Mouse (Mus musculus): ENCODE results near the gene Map3k12. TPM values are rescaled to one million over a fixed set of nuclear protein-coding genes. Genes with fewer than 3 reads are reported as not detected.

Map3k12 gene
- polyA plus RNA-seq (2012; rRNA removed): 38.4 and 39.6 TPM in 2 replicates

DNA sequence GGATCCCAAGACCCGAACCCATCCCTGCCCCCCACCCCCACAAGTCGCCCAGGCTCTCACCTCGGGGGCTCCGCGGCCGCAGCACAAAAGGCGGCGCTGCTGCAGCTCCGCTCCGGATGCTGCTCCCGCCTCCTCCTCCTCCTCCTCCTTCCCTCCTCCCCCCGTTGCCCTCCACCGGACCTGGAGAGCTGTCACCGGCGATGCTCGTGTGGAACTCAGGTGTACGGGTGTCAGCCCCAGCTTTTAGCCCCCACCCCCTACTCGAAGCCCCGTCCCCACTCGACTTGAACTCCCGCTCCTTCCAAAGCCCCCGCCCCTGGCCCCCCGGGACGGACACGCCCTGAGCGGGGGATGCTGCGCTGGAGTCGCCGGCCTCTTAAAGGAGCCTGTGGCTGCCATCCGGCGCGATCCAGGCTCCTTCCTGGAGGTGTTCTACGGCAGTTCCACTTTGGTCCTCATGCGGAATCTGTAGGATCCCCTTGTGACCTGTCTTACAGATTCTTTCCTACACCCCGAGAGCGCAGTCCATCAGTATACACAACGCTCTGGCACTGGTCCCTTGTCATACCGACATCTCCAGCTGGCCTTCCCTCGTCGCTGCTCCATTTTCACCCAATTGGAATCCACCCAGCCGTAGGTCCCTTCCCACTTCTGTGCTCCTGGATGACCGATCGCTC is at the start of gene Map3k12:
Map3k12 (minus strand) TSS at position 337 of the 677 bp plus-strand sequence.

DNA sequence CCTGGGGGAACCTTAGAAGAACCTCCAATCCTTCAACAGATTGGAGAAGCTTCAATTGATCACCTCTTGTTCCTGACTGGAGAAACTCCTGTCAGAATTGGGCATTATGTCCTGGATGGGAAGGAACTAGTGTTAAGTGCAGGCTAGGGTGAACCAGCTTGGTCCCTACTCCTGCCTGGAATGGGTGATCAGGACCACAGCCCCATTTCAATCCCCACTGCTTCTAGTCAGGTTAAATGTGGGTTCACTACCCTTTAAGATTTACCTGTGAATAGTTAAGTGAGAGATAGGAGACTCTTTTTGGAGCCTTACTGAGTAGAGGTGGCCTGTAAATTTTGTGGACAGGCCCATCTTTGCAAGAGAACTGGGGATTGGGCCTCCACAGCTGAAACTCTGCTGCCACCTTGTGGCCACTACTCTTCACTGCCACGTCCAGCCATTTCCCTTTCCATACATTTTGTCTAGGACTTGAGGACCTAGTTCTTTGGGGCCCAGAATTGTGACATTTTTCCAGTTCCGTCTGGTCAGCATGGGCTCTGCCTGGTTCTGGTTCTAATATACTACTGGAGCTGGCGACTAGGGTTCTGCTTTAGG is 8.1 kb upstream of the Map3k12 start, which contains the start of gene Npff:
Npff (minus strand) TSS at position 51 of the 594 bp plus-strand sequence.

DNA sequence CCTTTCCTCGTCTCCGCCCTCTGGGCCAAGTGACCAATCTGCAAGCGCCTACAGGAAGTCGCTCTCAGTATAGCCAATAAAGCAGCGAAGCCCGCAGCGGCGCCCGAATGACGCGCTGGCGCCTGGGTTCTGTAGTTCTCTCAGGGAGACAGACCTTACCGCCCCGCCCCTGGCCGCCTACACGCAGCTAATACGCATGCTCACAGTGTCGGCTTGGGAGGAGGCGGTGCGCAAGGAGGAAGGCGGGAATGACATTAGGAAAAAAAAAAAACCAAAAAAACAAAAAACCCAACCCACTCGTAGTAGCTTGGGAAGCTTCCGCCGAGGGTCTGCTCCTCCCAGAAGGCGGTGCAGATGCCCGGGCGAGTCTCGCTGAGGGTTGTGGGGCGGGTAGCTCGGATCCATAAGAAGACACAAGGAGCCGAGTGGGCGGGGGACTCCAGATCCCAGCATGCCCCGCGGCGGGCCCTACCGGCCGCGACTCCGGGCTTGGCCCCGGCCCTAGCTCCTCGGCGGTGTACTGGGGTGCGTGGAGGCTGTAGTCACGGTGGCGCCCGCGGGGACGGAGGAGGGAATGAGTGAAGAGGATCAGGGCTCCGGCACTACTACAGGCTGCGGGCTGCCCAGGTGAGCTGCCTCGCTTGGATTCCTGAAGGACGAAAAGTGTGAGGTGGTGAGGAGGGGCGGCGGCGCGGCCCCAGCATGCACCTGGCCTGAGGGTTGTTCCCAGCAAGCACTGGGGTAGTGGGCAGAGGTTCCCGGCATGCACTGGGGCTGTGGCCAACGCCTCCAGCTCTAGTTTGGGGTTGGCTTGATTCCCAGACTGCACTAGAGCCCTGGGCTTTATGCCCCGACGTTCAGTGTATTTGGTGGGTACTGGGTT is 1.4 kb upstream of the Map3k12 start, which contains the start of gene Tarbp2:
Tarbp2 (plus strand) TSS at position 217 of the 883 bp plus-strand sequence.

DNA sequence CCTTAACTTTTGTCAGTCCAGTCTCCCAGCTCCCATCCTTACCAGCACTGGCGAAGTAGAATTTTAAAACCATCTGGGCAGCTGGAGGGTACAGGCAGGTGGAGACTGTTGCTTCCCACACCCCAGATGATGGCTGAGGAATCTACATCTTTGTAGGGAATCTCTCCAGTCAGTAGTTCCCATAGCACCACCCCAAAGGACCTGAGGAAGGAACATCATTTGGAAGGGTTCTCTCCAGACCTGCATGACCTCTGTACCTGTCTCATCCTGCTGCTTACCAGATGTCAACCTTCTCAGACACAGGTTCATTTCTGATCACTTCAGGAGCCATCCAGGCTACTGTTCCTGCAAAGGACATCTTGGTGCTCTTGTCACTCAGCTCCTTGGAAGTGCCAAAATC is 13.4 kb downstream of the Map3k12 start, which contains the start of gene Gm10337:
Gm10337 (plus strand) TSS at position 276 of the 400 bp plus-strand sequence.

DNA sequence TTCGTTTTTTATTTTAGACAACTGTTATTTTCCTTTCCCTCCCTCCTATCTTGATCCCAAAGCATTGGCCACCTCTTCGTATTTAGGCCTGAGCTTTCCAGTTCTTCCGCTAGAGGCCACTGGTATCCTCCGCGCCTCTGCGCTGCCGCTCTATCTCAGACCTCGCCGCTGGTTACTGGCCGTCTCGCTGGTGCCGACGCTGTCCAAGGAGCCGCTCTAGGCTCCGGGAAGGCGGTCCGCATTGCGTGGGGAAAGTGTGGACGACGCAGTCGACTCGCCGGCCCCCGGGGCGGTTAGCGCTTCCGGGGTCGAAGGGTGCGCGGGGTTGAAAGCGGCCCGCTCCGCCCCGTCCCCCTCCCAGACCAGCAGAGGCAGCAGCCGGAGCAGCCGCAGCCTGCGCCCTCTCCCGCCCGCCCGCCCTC is 46.7 kb downstream of the Map3k12 start, which contains the start of gene Pcbp2:
Pcbp2 (plus strand) TSS at position 357 of the 422 bp plus-strand sequence.

DNA sequence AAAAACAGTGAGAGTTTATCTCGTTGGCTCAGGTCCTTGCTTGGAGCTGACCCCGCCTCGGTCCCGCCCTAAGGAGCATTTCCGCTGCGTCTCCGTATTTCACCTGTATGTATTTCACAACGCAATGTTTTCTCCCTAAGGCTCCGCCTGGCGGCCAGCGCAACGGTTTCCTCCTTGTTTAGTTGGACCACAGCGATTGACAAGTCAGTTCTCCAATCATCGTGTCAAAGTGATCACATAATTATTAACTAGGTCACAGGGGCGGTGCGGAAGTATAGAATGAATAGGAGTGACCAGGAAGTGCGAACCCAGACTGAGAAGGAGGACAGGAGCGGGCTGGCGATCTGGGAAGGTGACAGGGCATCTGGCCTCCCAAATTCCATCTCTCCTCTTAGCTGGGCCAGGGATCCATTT is 58.0 kb downstream of the Map3k12 start, which contains the start of gene Prr13:
Prr13 (plus strand) TSS at position 125 of the 414 bp plus-strand sequence.

Other genes with a start within 250 kb of the Map3k12 start
- 0.38 and 1.4 TPM in 2 replicates for gene Gm9918, start 246.5 kb downstream of the Map3k12 start, polyA plus RNA-seq (2012; rRNA removed)
- 33.8 and 34.8 TPM in 2 replicates for gene Mfsd5, start 237.6 kb downstream of the Map3k12 start, polyA plus RNA-seq (2012; rRNA removed)
- gene Espl1, start 220.8 kb downstream of the Map3k12 start, polyA plus RNA-seq (2012; rRNA removed): 45.6 and 46.7 TPM in 2 replicates
- gene Pfdn5, start 190.9 kb downstream of the Map3k12 start, polyA plus RNA-seq (2012; rRNA removed): 419 and 461 TPM in 2 replicates
- 106 and 130 TPM in 2 replicates for gene Myg1, start 185.4 kb downstream of the Map3k12 start, polyA plus RNA-seq (2012; rRNA removed)
- 63.0 and 69.9 TPM in 2 replicates for gene Aaas, start 166.3 kb downstream of the Map3k12 start, polyA plus RNA-seq (2012; rRNA removed)
- 0.40 and 1.6 TPM in 2 replicates for gene Sp7, start 149.9 kb downstream of the Map3k12 start, polyA plus RNA-seq (2012; rRNA removed)
- 20.3 and 35.0 TPM in 2 replicates for gene Sp1, start 110.9 kb downstream of the Map3k12 start, polyA plus RNA-seq (2012; rRNA removed)
- 0.61 and 1.5 TPM in 2 replicates for gene Amhr2, start 71.7 kb downstream of the Map3k12 start, polyA plus RNA-seq (2012; rRNA removed)
- 62.1 and 64.4 TPM in 2 replicates for gene Prr13, start 58.0 kb downstream of the Map3k12 start, polyA plus RNA-seq (2012; rRNA removed)
- gene Pcbp2, start 46.5 kb downstream of the Map3k12 start, polyA plus RNA-seq (2012; rRNA removed): 452 and 807 TPM in 2 replicates
- not detected in 2 replicates for gene Gm10337, start 13.3 kb downstream of the Map3k12 start, polyA plus RNA-seq (2012; rRNA removed)
- gene Tarbp2, start 1.1 kb upstream of the Map3k12 start, polyA plus RNA-seq (2012; rRNA removed): 88.9 and 120 TPM in 2 replicates
- gene Npff, start 7.9 kb upstream of the Map3k12 start, polyA plus RNA-seq (2012; rRNA removed): 4.2 and 6.4 TPM in 2 replicates
- not detected in 2 replicates for gene Gm28047, start 108.0 kb upstream of the Map3k12 start, polyA plus RNA-seq (2012; rRNA removed)
- gene Atf7, start 108.4 kb upstream of the Map3k12 start, polyA plus RNA-seq (2012; rRNA removed): 31.9 and 51.9 TPM in 2 replicates
- 343 and 632 TPM in 2 replicates for gene Atp5g2, start 155.3 kb upstream of the Map3k12 start, polyA plus RNA-seq (2012; rRNA removed)
- gene Calcoco1, start 205.1 kb upstream of the Map3k12 start, polyA plus RNA-seq (2012; rRNA removed): 35.8 and 56.1 TPM in 2 replicates

Data from central nervous system, embryonic 11.5 days (tissue).